Mouse (Mus musculus): Measurements from ENCODE around the gene Kcnn1.

GRCm38 (mm10) chr8:70842484-70842883, 20.6 kb downstream of the Kcnn1 start:
- TF ChIP-seq POLR2A (IDR thresholded peaks at IDR 0.05; ENCODE audit: insufficient read length, low read depth) (no peak), POLR2AphosphoS2 (IDR thresholded peaks at IDR 0.05; ENCODE audit: insufficient read length, low read depth) (no peak), MAX (IDR thresholded peaks at IDR 0.05; ENCODE audit: low read depth) (no peak), MYOD1 (IDR thresholded peaks at IDR 0.05; ENCODE audit: control insufficient read depth in 1 of 3, insufficient read length in 2 of 3, low read depth in 2 of 3) (no peak), MYOG (IDR thresholded peaks at IDR 0.05; ENCODE audit: control insufficient read depth in 1 of 3, insufficient read depth in 1 of 3, insufficient read length in 2 of 3, low read depth in 2 of 3) (no peak), TCF12 (IDR thresholded peaks at IDR 0.05; ENCODE audit: insufficient read depth, poor library complexity, severe bottlenecking) (no peak), REST (IDR thresholded peaks at IDR 0.05; ENCODE audit: insufficient read depth, insufficient read length) (no peak)
